Mouse (Mus musculus) retina, postnatal 1 day (tissue): ENCODE measurements at regions not wholly inside any gene's neighbourhood (a gene's known extent, or its start where the extent isn't known, plus 50 kb on each side); places are given as distances from the start of the nearest gene placed in this dataset.

Source experiments
- DNase-seq: peaks from one replicate; pipeline ENCODE4 v3.0.0-alpha.2; 2012

GRCm38 (mm10) chr15:56820256-56820976, 657.0 kb downstream of the Slc22a22 start:
- no peak for DNase-seq

GRCm38 (mm10) chr15:56818158-56818690, 659.2 kb downstream of the Slc22a22 start:
- no peak for DNase-seq

GRCm38 (mm10) chr15:56817204-56818157, 659.9 kb downstream of the Slc22a22 start:
- peak; percentile 92 for DNase-seq

DNA sequence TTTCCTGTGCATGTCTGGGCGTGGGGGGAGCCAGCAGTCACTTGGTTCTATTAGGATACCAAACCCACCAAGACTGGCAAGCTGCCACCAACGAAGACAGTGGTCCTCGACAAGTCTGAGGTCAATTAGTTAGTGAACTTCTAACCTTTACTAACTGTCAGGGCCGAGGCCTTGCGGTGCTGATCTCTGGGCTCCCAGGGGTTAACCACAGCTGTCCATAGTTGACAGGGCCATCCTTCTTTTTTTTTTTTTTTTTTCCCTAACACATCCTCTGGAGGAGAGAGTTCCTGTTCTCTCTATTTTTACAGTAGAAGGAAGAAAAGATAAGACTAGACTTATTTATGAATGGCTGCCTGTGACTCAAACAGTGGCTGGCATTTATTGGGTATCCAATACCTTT, 663.5 kb downstream of the Slc22a22 start:
- DNase-seq = no peak

GRCm38 (mm10) chr15:56810151-56810550, 667.3 kb downstream of the Slc22a22 start:
- DNase-seq = peak; percentile 6

GRCm38 (mm10) chr15:56807611-56808010, 669.8 kb downstream of the Slc22a22 start:
- peak; percentile 7 for DNase-seq

GRCm38 (mm10) chr15:56801933-56802332, 675.5 kb downstream of the Slc22a22 start:
- DNase-seq = no peak

GRCm38 (mm10) chr15:56775431-56775830, 702.0 kb downstream of the Slc22a22 start:
- peak; percentile 10 for DNase-seq

DNA sequence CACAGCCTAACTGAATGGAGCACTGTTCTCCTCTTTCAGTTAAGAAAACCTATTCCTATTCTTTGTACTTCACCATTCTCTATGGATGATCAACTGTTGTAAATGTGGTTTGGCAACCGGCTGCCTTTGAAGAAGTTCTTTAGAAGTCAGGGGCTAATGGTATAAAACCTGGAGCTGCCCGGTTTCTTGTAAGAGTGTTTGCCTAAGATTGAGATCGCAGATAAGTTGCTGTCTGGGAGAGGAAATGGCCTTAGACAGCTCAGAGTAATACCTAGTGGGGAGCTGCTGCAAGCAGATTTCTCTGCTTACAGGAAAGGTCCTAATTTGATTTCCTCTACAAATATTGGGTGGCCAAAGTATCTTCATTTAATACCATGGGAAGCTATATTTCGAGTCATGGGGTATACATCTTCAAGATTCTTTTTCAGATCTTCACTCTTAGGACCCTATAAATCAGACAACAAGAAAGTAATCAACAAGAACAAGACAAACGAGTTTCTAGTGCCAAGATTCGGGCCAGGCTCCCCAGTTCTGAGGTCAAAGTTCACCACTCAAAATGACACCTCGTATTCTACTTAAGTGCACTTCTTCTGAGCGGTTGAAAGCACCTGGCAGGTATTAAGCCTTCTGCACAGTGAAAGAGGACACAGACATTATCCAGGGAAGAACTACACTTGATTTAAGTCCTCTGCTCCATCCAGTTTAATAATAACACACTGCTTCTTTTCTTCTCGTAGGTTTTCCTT, 702.6 kb downstream of the Slc22a22 start:
- DNase-seq = no peak

- no peak for DNase-seq
Measured at GRCm38 (mm10) chr15:56766356-56766755, 711.1 kb downstream of the Slc22a22 start.

DNA sequence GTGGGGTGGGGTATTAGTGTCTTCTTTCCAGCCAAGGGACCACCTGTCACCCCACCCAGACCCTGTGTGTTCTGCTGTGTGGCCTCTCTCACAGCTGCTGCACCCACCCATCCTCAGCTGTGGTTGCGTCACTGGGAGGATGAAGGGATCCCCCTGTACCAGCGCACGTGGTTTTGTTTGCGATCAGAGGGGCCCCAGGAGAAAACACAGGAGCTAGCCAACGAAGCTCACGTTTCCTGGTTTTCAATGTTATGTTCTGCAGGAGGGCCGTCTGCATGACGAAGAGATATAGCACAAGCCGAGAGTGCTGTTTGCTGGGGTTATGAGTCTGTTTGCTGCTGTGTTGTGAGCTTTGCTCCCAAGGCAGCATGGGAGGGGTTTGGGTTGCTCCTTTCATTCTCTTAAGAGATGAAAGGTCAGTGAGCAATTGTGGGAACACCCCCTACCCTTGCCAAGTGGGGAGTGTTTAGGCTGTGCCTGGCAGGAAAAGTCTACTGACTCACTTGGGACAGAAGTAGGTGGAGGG, 712.4 kb downstream of the Slc22a22 start:
- peak; percentile 10 for DNase-seq

DNA sequence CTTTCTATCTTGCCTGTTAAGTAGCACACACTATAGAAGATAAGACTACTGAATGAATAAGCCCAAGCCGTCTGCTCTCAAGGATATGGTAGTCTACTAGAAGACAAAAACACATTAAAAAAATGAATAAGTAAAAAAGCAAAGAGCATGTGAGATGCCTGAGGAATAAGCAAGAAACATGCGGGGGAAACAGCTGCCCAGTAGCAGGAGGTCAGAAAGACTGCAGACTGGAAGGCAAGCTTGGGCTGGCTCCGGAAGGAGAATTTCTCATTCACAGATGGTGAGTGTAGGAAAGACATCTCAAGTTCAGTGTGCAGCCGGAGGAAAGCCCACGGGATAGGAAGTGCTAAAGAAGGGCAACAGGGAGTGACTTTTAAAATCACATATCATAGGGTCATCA, 713.4 kb downstream of the Slc22a22 start:
- no peak for DNase-seq

DNA sequence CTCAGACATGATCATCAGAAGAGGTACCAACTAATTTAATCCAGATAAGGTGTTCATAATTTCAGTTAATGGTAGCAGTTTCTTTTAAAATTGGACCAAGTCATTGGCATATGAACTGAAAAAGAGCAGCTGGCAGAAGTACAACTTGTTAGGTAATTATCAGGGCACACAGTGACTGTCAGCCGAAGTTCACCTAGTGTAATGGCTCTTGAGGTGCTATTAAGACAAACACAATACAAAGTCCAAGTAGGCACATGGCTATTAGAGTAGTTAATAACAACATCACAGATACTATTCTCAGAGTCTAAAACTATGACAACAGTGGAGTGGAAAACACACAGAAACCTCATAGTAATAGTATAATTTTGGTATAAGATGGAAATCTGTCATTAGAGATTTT, 730.7 kb downstream of the Slc22a22 start:
- DNase-seq = no peak

DNA sequence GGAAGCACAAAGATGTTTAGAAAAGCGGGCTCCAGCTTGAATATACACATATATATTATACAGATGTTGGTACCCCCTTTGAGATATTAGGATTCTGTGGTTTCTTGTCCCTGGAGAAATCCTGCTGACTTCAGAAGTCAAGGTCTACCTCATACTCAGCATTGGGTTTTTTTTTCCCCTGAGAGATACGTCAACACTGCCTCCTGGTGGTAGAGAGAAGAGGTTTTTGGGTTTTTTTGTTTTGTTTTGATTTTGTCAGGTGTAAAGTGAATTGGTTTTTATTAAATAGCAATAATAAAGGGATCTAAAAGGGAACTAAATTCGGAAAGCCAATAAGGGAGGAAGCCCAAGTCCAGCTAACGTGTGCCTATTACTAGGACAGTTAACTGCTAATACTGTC, 732.5 kb downstream of the Slc22a22 start:
- peak; percentile 20 for DNase-seq
